Mouse (Mus musculus) C2C12 (cell line): ENCODE results near the gene Tdrd9.

Experiments
- CEBPB ChIP-seq: IDR thresholded peaks from one replicate; pipeline ENCODE4 v1.6.1; 2011; ENCODE audit warnings: low read depth, mild to moderate bottlenecking, control low read depth, moderate library complexity
- CTCF ChIP-seq: IDR thresholded peaks from one replicate; pipeline ENCODE4 v1.5.1; 2011; ENCODE audit not compliant: control insufficient read depth, insufficient read depth, insufficient read length
- MAX ChIP-seq: IDR thresholded peaks from one replicate; pipeline ENCODE4 v1.6.1; 2011; ENCODE audit warnings: mild to moderate bottlenecking, control low read depth
- MYOD1 ChIP-seq: IDR thresholded peaks from one replicate; pipeline ENCODE4 v1.6.1; 2011; ENCODE audit warnings: low read depth; ENCODE audit not compliant: control insufficient read depth, insufficient read length
- MYOG ChIP-seq: IDR thresholded peaks from one replicate; pipeline ENCODE4 v1.6.1; 2011; ENCODE audit not compliant: control insufficient read depth, insufficient read length; ENCODE audit errors: extremely low read depth
- USF1 ChIP-seq: IDR thresholded peaks from one replicate; pipeline ENCODE4 v1.6.1; 2011; ENCODE audit warnings: low read depth, mild to moderate bottlenecking, control low read depth, moderate library complexity

DNA sequence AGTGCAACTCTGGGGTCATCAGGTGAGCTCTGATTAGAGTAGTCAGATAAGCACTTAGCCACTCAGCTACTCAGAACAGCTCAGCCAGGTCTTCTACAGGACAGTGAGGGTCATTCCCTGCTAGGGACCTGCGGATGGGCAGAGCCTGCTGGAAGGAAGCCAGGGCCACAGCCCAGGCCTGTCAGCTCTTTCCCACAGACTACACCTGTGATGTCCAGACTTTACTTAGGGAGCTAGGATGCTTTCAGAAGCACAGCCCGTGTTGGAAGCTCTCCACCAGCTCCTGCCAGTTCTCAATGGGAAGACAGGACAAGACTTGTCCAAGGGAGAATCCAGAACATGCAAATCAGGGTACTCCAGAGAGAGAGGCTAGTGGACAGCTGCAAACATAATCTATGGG is 37.4 kb upstream of the Tdrd9 start:
- TF ChIP-seq CTCF (no peak), MYOD1 (no peak), MYOG (no peak), CEBPB (no peak), USF1 (no peak), MAX (no peak)
